Mouse (Mus musculus) erythroblast, embryonic 14.5 days (primary cell): ENCODE measurements around the gene Osbpl7.

Experiments
- GATA1 ChIP-seq: IDR thresholded peaks from 2 replicates; pipeline ENCODE4 v1.6.1; 2012; ENCODE audit warnings: low read length, inconsistent platforms, mixed read lengths
- TAL1 ChIP-seq: IDR thresholded peaks from 3 replicates; pipeline ENCODE4 v1.6.1; 2012; ENCODE audit warnings: low read length, inconsistent platforms, mixed read lengths

DNA sequence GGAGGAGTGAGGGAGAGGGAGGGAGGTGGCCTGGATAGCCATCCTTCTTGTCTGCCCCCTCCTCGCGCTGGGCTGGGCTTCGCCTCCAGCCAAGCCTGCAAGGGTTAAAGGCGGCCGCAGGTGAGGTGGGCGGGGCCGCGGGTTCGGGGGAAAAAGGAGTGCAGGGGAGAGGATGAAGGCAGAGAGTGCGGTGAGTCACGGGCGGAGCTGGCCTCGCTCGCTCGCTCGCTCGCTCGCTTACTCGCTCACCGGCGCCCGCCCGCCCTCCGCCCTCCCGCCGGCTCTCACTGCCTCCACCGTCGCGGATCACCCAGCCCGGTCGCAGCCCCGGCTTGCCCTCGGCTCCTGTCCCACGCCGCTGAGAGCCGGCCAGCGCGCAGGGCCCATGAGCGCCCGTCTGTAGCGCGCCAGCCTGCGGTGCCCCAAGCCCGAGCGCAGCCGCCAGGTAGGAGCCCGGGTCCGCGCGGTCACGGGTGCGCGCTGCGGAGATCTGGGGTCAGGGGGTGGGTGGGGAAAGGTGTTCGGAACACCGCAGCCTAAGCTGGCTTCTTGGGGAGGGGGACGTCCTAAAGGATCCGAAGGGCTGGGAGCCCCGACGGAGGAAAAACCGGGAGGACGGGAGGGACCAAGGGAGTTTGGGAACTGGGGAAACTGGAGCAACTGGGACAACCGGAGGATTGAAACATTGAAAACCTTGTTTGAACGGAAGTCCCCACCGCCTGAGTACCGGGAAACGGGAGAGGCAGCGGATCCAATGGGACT, 31.7 kb upstream of the Osbpl7 start:
- TF ChIP-seq GATA1 (no peak), TAL1 (no peak)
